Comparison of ENCODE assay signal across 9 mouse cellular contexts in the genomic region with DNA sequence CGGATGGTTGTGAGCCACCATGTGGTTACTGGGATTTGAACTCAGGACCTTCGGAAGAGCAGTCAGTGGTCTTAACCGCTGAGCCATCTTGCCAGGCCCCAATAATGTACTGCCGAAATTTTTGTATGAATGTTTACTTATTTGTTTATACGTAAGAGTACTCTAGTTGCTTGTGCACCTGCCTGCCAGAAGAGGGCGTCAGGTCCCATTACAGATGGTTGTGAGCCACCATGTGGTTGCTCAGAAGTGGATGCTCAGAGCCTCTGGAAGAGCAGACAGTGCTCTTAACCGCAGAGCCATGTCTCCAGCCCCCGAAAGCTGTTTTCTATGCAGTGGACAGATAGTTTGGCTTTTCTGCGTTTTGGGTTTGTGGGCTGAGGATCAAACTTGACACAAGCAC. TPM values are rescaled to one million over a fixed set of nuclear protein-coding genes. Genes with fewer than 3 reads are reported as not detected.
DNase-seq lines count a peak whose midpoint lies in the region; ATAC-seq and TF ChIP-seq lines count a peak whose summit lies in the region.
"Had no signal": no experiment of that assay in that cellular context is flagged by ENCODE, and none has a peak within 500 bp of the region (broad histone marks: within the 10 kb centered on the region; RNA-seq: fewer than 3 reads in every experiment).

No protein-coding gene starts in this region.

- H3K4me3 ChIP-seq in kidney, postnatal 0 days (replicated peaks; ENCODE audit: low read depth, low read length) = no peak overlapping the region
- H3K4me3 ChIP-seq in hindbrain, embryonic 14.5 days (replicated peaks; ENCODE audit: low read length) = no peak overlapping the region
- no peak overlapping the region for H3K4me3 ChIP-seq in neural tube, embryonic 15.5 days (replicated peaks)
- H3K4me3 ChIP-seq: erythroblast, embryonic 14.5 days had no signal

- ATAC-seq in CD4-positive, CD25-positive, alpha-beta regulatory T cell, adult 4 months = no peak
- no peak for ATAC-seq in kidney, postnatal 0 days (replicated peaks; ENCODE audit: low FRiP score, low read depth)
- no peak for ATAC-seq in hindbrain, embryonic 14.5 days (ENCODE audit: low FRiP score)
- no peak for ATAC-seq in neural tube, embryonic 15.5 days (ENCODE audit: low FRiP score)

- H3K9ac ChIP-seq in kidney, postnatal 0 days (ENCODE audit: low read depth, low read length) = no peak overlapping the region
- H3K9ac ChIP-seq in hindbrain, embryonic 14.5 days = no peak overlapping the region
- H3K9ac ChIP-seq in neural tube, embryonic 15.5 days (replicated peaks) = no peak overlapping the region

- WGBS in kidney, postnatal 0 days = 54% methylated on average over 9 of the region's 9 CpGs
- WGBS in hindbrain, embryonic 14.5 days = 40% methylated on average over 9 of the region's 9 CpGs
- WGBS in neural tube, embryonic 15.5 days = 47% methylated on average over 9 of the region's 9 CpGs

- no peak overlapping the region for H3K4me2 ChIP-seq in kidney, postnatal 0 days (ENCODE audit: low read length)
- no peak overlapping the region for H3K4me2 ChIP-seq in hindbrain, embryonic 14.5 days (replicated peaks)
- no peak overlapping the region for H3K4me2 ChIP-seq in neural tube, embryonic 15.5 days

- peak; percentile 77 for TF ChIP-seq CTCF in kidney, postnatal 0 days (IDR thresholded peaks at IDR 0.05; ENCODE audit: low read depth)

- DNase-seq in CD4-positive, CD25-positive, alpha-beta regulatory T cell, adult 2 months (ENCODE audit: low read depth, low spot score) = peak; percentile 56
- peak; percentile 72 for DNase-seq in kidney, postnatal 0 days (ENCODE audit: low spot score)
- DNase-seq in kidney, adult 11 months = no peak
- peak; percentile 84 for DNase-seq in ZHBTc4 (ENCODE audit: low read depth, low spot score)
- no peak for DNase-seq in hindbrain, embryonic 14.5 days (ENCODE audit: low spot score)
- DNase-seq in urinary bladder, postnatal 10 days (ENCODE audit: low spot score) = no peak

- H3K4me1 ChIP-seq in kidney, postnatal 0 days (replicated peaks; ENCODE audit: insufficient read depth, low read length) = no peaks in the 10 kb centered on the region
- peaks cover 14% of the 10 kb centered on the region for H3K4me1 ChIP-seq in hindbrain, embryonic 14.5 days (replicated peaks; ENCODE audit: control insufficient read depth, insufficient read depth, low read length)
- peaks cover 12% of the 10 kb centered on the region for H3K4me1 ChIP-seq in neural tube, embryonic 15.5 days

- no peak overlapping the region for H3K27ac ChIP-seq in kidney, postnatal 0 days
- H3K27ac ChIP-seq in hindbrain, embryonic 14.5 days = peak overlapping the region; percentile 32; the same call in 1 of the 2 replicates
- peak overlapping the region; percentile 67; the same call in 1 of the 2 replicates for H3K27ac ChIP-seq in neural tube, embryonic 15.5 days (replicated peaks)

- H3K9me3 ChIP-seq in kidney, postnatal 0 days (replicated peaks; ENCODE audit: low read length) = no peaks in the 10 kb centered on the region
- H3K9me3 ChIP-seq in hindbrain, embryonic 14.5 days (ENCODE audit: control insufficient read depth, low read length) = no peaks in the 10 kb centered on the region
- no peaks in the 10 kb centered on the region for H3K9me3 ChIP-seq in neural tube, embryonic 15.5 days (replicated peaks)

- peaks cover 17% of the 10 kb centered on the region for H3K36me3 ChIP-seq in kidney, postnatal 0 days (ENCODE audit: insufficient read depth, low read length)
- peaks cover 20% of the 10 kb centered on the region for H3K36me3 ChIP-seq in hindbrain, embryonic 14.5 days (replicated peaks; ENCODE audit: control insufficient read depth, insufficient read depth)
- H3K36me3 ChIP-seq in neural tube, embryonic 15.5 days = peaks cover 18% of the 10 kb centered on the region

- H3K27me3 ChIP-seq in kidney, postnatal 0 days (ENCODE audit: insufficient read depth, low read length) = no peaks in the 10 kb centered on the region
- no peaks in the 10 kb centered on the region for H3K27me3 ChIP-seq in hindbrain, embryonic 14.5 days (ENCODE audit: control insufficient read depth, insufficient read depth, low read length)
- no peaks in the 10 kb centered on the region for H3K27me3 ChIP-seq in neural tube, embryonic 15.5 days (replicated peaks)

RNA-seq across cellular contexts. Expression of a gene that starts 21.6 kb away (rescaled TPM):
- polyA plus RNA-seq in CD4-positive, CD25-positive, alpha-beta regulatory T cell, adult 4 months (2017; shearing (Covaris generic)) = not detected
- 8.6 and 9.9 TPM in 2 replicates for polyA plus RNA-seq in kidney, postnatal 0 days (2015; fragmentation: Nextera tagmentation; extraction: Ambion mirVana)
- polyA plus RNA-seq in hindbrain, embryonic 14.5 days (2014; fragmentation: Nextera tagmentation; extraction: Ambion mirVana) = 62.4 and 72.7 TPM in 2 replicates
- 70.8 and 91.9 TPM in 2 replicates for polyA plus RNA-seq in neural tube, embryonic 15.5 days (2015; fragmentation: Nextera tagmentation; extraction: Ambion mirVana)

RNA-seq across cellular contexts. Expression of a gene that starts 28.1 kb away (rescaled TPM):
- polyA plus RNA-seq in CD4-positive, CD25-positive, alpha-beta regulatory T cell, adult 4 months (2017; shearing (Covaris generic)) = 10 to 100 TPM in 1 of 2 experiments, 1 to 10 TPM in 1; 8.3 to 11.4 TPM
- polyA plus RNA-seq in kidney, postnatal 0 days (2015; fragmentation: Nextera tagmentation; extraction: Ambion mirVana) = 5.4 and 5.6 TPM in 2 replicates
- polyA plus RNA-seq in hindbrain, embryonic 14.5 days (2014; fragmentation: Nextera tagmentation; extraction: Ambion mirVana) = 13.5 and 14.4 TPM in 2 replicates
- 7.6 and 8.1 TPM in 2 replicates for polyA plus RNA-seq in neural tube, embryonic 15.5 days (2015; fragmentation: Nextera tagmentation; extraction: Ambion mirVana)

Comparison
In these comparisons a context has a peak if more than half of its experiments do, and no peak if none do; other contexts are left out.
1. DNase-seq: peak in CD4-positive, CD25-positive, alpha-beta regulatory T cell, adult 2 months (single experiment), kidney, postnatal 0 days (single experiment) and ZHBTc4 (single experiment); none in kidney, adult 11 months (single experiment), hindbrain, embryonic 14.5 days (single experiment) and urinary bladder, postnatal 10 days (single experiment).